Mouse (Mus musculus) CH12.LX (cell line): ENCODE results near the gene Abtb2. TPM values are rescaled to one million over a fixed set of nuclear protein-coding genes. Genes with fewer than 3 reads are reported as not detected.

Source experiments
- DNase-seq: peaks from one replicate; pipeline ENCODE4 v3.0.0-alpha.2; 2013; ENCODE audit errors: extremely low read depth
- H3K27ac ChIP-seq: 2 replicates; pipeline ENCODE4 v1.5.1; 2012; ENCODE audit warnings: low read depth, mild to moderate bottlenecking, control low read depth, moderate library complexity; ENCODE audit not compliant: insufficient read depth
- H3K27me3 ChIP-seq: replicated peaks from 2 replicates; pipeline ENCODE3; 2012; ENCODE audit warnings: inconsistent platforms
- H3K36me3 ChIP-seq, 2 experiments: replicated peaks in 1 of 2; 2 replicates each; pipeline versions ENCODE3 to v1.6.1; 2012; ENCODE audit warnings: inconsistent platforms in 1 of 2, low read length in 1 of 2, mild to moderate bottlenecking in 1 of 2, mixed read lengths in 1 of 2, moderate library complexity in 1 of 2; ENCODE audit not compliant: control insufficient read depth in 1 of 2, insufficient read depth in 1 of 2
- H3K4me1 ChIP-seq, 2 experiments: 2 replicates each; pipeline ENCODE4 v1.6.1; 2012; ENCODE audit warnings: inconsistent platforms in 1 of 2, moderate library complexity in 1 of 2; ENCODE audit not compliant: insufficient read depth in 2 of 2, control insufficient read depth in 1 of 2
- H3K4me2 ChIP-seq: 2 replicates; pipeline ENCODE4 v1.6.1; 2012; ENCODE audit warnings: low read depth, mild to moderate bottlenecking, control low read depth; ENCODE audit not compliant: poor library complexity, insufficient read depth, severe bottlenecking
- H3K4me3 ChIP-seq, 3 experiments: fragments of 150-350 bp in 1 of 3; sonication (generic) in 1 of 3; replicated peaks in 1 of 3; 2 replicates each; pipeline versions ENCODE3 to v1.5.1; 2011 to 2012; ENCODE audit warnings: low read depth in 2 of 3, low read length in 2 of 3, mild to moderate bottlenecking in 2 of 3, moderate library complexity in 2 of 3, control low read depth in 1 of 3, improper control_type of control experiment in 1 of 3, inconsistent platforms in 1 of 3, mixed read lengths in 1 of 3; ENCODE audit not compliant: poor library complexity in 1 of 3
- H3K79me2 ChIP-seq: replicated peaks from 2 replicates; pipeline ENCODE4 v1.6.1; 2012; ENCODE audit warnings: mild to moderate bottlenecking, moderate library complexity; ENCODE audit not compliant: control insufficient read depth, poor library complexity, insufficient read depth, severe bottlenecking; ENCODE audit errors: extremely low read depth
- H3K9ac ChIP-seq: 2 replicates; pipeline ENCODE4 v1.6.1; 2012; ENCODE audit warnings: low read depth, mild to moderate bottlenecking, control low read depth, moderate library complexity; ENCODE audit not compliant: insufficient read depth
- H3K9me3 ChIP-seq: replicated peaks from 2 replicates; pipeline ENCODE3; 2012; ENCODE audit warnings: low read length, inconsistent platforms, mixed read lengths
- BHLHE40 ChIP-seq: IDR thresholded peaks from 2 replicates; pipeline ENCODE4 v1.6.1; 2011; ENCODE audit warnings: mild to moderate bottlenecking, low read depth, low read length, improper control_type of control experiment
- CHD1 ChIP-seq: IDR thresholded peaks from 2 replicates; pipeline ENCODE4 v1.6.1; 2012; ENCODE audit warnings: low read depth, low read length, improper control_type of control experiment, inconsistent platforms
- CHD2 ChIP-seq: IDR thresholded peaks from 2 replicates; pipeline ENCODE4 v1.6.1; 2011; ENCODE audit warnings: low read length, improper control_type of control experiment
- CTCF ChIP-seq, 2 experiments: IDR thresholded peaks in 1 of 2; conservative IDR thresholded peaks in 1 of 2; 2 replicates each; pipeline ENCODE4 v1.5.1; 2011 to 2012; ENCODE audit warnings: low read depth in 2 of 2, low read length in 2 of 2, improper control_type of control experiment in 1 of 2, inconsistent platforms in 1 of 2, mild to moderate bottlenecking in 1 of 2, moderate library complexity in 1 of 2
- EP300 ChIP-seq: IDR thresholded peaks from 2 replicates; pipeline ENCODE4 v1.6.1; 2011; ENCODE audit warnings: low read length, improper control_type of control experiment
- ETS1 ChIP-seq: conservative IDR thresholded peaks from 2 replicates; pipeline ENCODE4 v1.6.1; 2012; ENCODE audit warnings: low read depth, mild to moderate bottlenecking, inconsistent platforms, low read length, improper control_type of control experiment, moderate library complexity
- GABPA ChIP-seq: IDR thresholded peaks from 2 replicates; pipeline ENCODE4 v1.6.1; 2012; ENCODE audit warnings: low read depth, low read length, improper control_type of control experiment, inconsistent platforms; ENCODE audit not compliant: insufficient replicate concordance
- HCFC1 ChIP-seq: IDR thresholded peaks from 2 replicates; pipeline ENCODE4 v1.6.1; 2012; ENCODE audit warnings: low read depth, mild to moderate bottlenecking, inconsistent platforms, low read length, improper control_type of control experiment
- JUND ChIP-seq: conservative IDR thresholded peaks from 2 replicates; pipeline ENCODE4 v1.6.1; 2011; ENCODE audit warnings: low read depth, low read length, improper control_type of control experiment
- MAFK ChIP-seq: IDR thresholded peaks from 2 replicates; pipeline ENCODE4 v1.6.1; 2011; ENCODE audit warnings: low read length, improper control_type of control experiment; ENCODE audit not compliant: insufficient replicate concordance
- MAX ChIP-seq: IDR thresholded peaks from 2 replicates; pipeline ENCODE4 v1.6.1; 2011; ENCODE audit warnings: low read length, improper control_type of control experiment
- MEF2A ChIP-seq: IDR thresholded peaks from 2 replicates; pipeline ENCODE4 v1.6.1; 2014; ENCODE audit warnings: low read depth, mild to moderate bottlenecking, inconsistent platforms, low read length, improper control_type of control experiment, borderline replicate concordance
- MXI1 ChIP-seq: IDR thresholded peaks from 2 replicates; pipeline ENCODE4 v1.6.1; 2011; ENCODE audit warnings: mild to moderate bottlenecking, low read depth, low read length, improper control_type of control experiment
- MYC ChIP-seq: IDR thresholded peaks from 2 replicates; pipeline ENCODE4 v1.6.1; 2011; ENCODE audit warnings: low read depth, mild to moderate bottlenecking, improper control_type of control experiment, low read length
- NELFE ChIP-seq: IDR thresholded peaks from 2 replicates; pipeline ENCODE4 v1.6.1; 2011; ENCODE audit warnings: low read depth, low read length, improper control_type of control experiment
- PAX5 ChIP-seq: IDR thresholded peaks from 2 replicates; pipeline ENCODE4 v1.6.1; 2012; ENCODE audit warnings: low read length, inconsistent platforms, mixed read lengths
- POLR2A ChIP-seq: IDR thresholded peaks from 2 replicates; pipeline ENCODE4 v1.6.1; 2011; ENCODE audit warnings: low read depth, mild to moderate bottlenecking, improper control_type of control experiment, low read length
- POLR2AphosphoS2 ChIP-seq: IDR thresholded peaks from 2 replicates; pipeline ENCODE4 v1.6.1; 2011; ENCODE audit warnings: low read depth, low read length, improper control_type of control experiment
- RAD21 ChIP-seq: IDR thresholded peaks from 2 replicates; pipeline ENCODE4 v1.6.1; 2011; ENCODE audit warnings: low read depth, mild to moderate bottlenecking, low read length, improper control_type of control experiment, moderate library complexity
- RCOR1 ChIP-seq: conservative IDR thresholded peaks from 2 replicates; pipeline ENCODE4 v1.6.1; 2012; ENCODE audit warnings: low read depth, mild to moderate bottlenecking, inconsistent platforms, low read length, improper control_type of control experiment
- SIN3A ChIP-seq: IDR thresholded peaks from 2 replicates; pipeline ENCODE4 v1.6.1; 2012; ENCODE audit warnings: low read length, improper control_type of control experiment, inconsistent platforms
- SMC3 ChIP-seq: IDR thresholded peaks from 2 replicates; pipeline ENCODE4 v1.6.1; 2011; ENCODE audit warnings: low read depth, low read length, improper control_type of control experiment
- TBP ChIP-seq: conservative IDR thresholded peaks from 2 replicates; pipeline ENCODE4 v1.6.1; 2011; ENCODE audit warnings: low read depth, low read length, improper control_type of control experiment
- TCF12 ChIP-seq: IDR thresholded peaks from 2 replicates; pipeline ENCODE4 v1.6.1; 2014; ENCODE audit warnings: low read depth, mild to moderate bottlenecking, inconsistent platforms, low read length, improper control_type of control experiment
- UBTF ChIP-seq: IDR thresholded peaks from 2 replicates; pipeline ENCODE4 v1.6.1; 2012; ENCODE audit warnings: low read depth, mild to moderate bottlenecking, inconsistent platforms, low read length, improper control_type of control experiment, moderate library complexity
- USF2 ChIP-seq: conservative IDR thresholded peaks from 2 replicates; pipeline ENCODE4 v1.6.1; 2011; ENCODE audit warnings: low read depth, low read length, improper control_type of control experiment
- ZC3H11A ChIP-seq: IDR thresholded peaks from 2 replicates; pipeline ENCODE4 v1.6.1; 2012; ENCODE audit warnings: low read depth, mild to moderate bottlenecking, inconsistent platforms, low read length, improper control_type of control experiment
- ZKSCAN1 ChIP-seq: IDR thresholded peaks from 2 replicates; pipeline ENCODE4 v1.6.1; 2012; ENCODE audit warnings: low read depth, inconsistent platforms, low read length, improper control_type of control experiment, borderline replicate concordance
- ZMIZ1 ChIP-seq: IDR thresholded peaks from 2 replicates; pipeline ENCODE4 v1.6.1; 2012; ENCODE audit warnings: low read depth, mild to moderate bottlenecking, inconsistent platforms, low read length, improper control_type of control experiment
- ZNF384 ChIP-seq: IDR thresholded peaks from 2 replicates; pipeline ENCODE4 v1.6.1; 2012; ENCODE audit warnings: low read depth, low read length, improper control_type of control experiment, inconsistent platforms
- dilution Hi-C: fragments of 300-500 bp; cut with MboI; formaldehyde crosslinking; loops from 2 replicates; pipeline ENCODE4 v1.14.3; 2020; ENCODE audit warnings: low sequenced_read_pairs; ENCODE audit not compliant: extremely low pct_unique_long_range_greater_than_20kb, extremely low pct_ligation_motif_present
- in situ Hi-C: fragments of 300-500 bp; cut with MboI; formaldehyde crosslinking; loops from 3 replicates; pipeline ENCODE4 v1.14.3; 2019; ENCODE audit warnings: low sequenced_read_pairs, low pct_ligation_motif_present, low pct_unique_long_range_greater_than_20kb, mixed read lengths
- polyA plus RNA-seq: library from polyadenylated mRNA; unstranded; fragments of >175 nt; gene quantifications from 2 replicates; pipeline ENCODE4 v1.2.1, GENCODE M21; 2012; ENCODE audit warnings: low read depth; ENCODE audit not compliant: insufficient read length
- total RNA-seq, 2 experiments: library from RNA; depleted of rRNA; stranded (reverse); fragments of 300-350 nt in 1 of 2; fragments of >200 nt in 1 of 2; gene quantifications; 2 replicates each; pipeline ENCODE4 v1.2.3; 2012 to 2014

The Abtb2 gene
- total and polyA plus RNA-seq, 3 experiments, result 2.9 to 7.7 (median 3.8) TPM

DNA sequence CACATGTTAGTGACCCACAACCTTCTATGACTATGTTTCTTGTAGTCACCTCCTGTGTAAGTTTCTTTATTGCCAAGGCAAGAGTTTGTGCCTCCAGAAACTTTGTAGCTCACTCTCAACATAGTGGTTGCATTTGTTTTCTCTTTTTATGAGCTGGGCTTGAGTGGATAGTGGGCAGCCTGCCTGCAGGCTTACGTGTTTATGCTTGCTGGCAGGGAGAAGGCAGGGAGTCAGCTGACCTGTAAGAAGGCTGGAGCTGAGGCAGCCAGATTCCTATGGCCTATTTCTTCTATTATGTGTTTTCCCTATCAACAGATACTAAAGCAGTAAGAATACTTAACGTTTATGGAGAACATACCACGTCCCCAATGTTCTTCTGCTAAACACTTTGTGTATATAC is 130.1 kb downstream of the Abtb2 start:
- Histone ChIP-seq H3K9ac (no peak overlapping the region), H3K27me3 (no peaks in the 10 kb centered on the region), H3K79me2 (no peaks in the 10 kb centered on the region), H3K36me3 (peaks cover 0 to 13% of the 10 kb centered on the region in 2 experiments), H3K4me2 (no peak overlapping the region), H3K4me1 (peaks cover 0 to 22% of the 10 kb centered on the region in 2 experiments; a peak in 2 of 4 replicates), H3K4me3 (no peak overlapping the region), H3K27ac (no peak overlapping the region), H3K9me3 (no peaks in the 10 kb centered on the region)
- no peak for TF ChIP-seq POLR2A
- no peak for TF ChIP-seq TBP
- no peak for TF ChIP-seq CTCF (conservative IDR thresholded peaks at IDR 0.05 in 1 of 2, IDR thresholded peaks at IDR 0.05 in 1 of 2; ENCODE audit: low read depth in 2 of 2, low read length in 2 of 2)
- TF ChIP-seq POLR2AphosphoS2, result no peak
- no peak for TF ChIP-seq CHD1
- no peak for TF ChIP-seq EP300
- TF ChIP-seq ZKSCAN1, result no peak
- TF ChIP-seq GABPA, result no peak
- TF ChIP-seq JUND, result no peak
- TF ChIP-seq BHLHE40, result no peak
- no peak for TF ChIP-seq CHD2
- no peak for TF ChIP-seq TCF12
- TF ChIP-seq ETS1, result no peak
- no peak for TF ChIP-seq RAD21
- no peak for TF ChIP-seq RCOR1
- TF ChIP-seq MXI1, result no peak
- dilution Hi-C loops (no loop called here), in situ Hi-C loops (no loop called here)
- DNase-seq, result no peak

- no peaks in the 10 kb centered on the region for H3K79me2 ChIP-seq
- H3K9me3 ChIP-seq, result no peaks in the 10 kb centered on the region
- H3K27me3 ChIP-seq, result no peaks in the 10 kb centered on the region
- in situ Hi-C loops, result loop anchor here (25.0 kb wide), 1 partner anchor 238 kb away; no protein-coding TSS in a partner anchor
- H3K4me1 ChIP-seq, result peaks cover 0 to 1% of the 10 kb centered on the region in 2 experiments; a peak in 1 of 4 replicates
- no peak overlapping the region for H3K4me2 ChIP-seq
- no peak overlapping the region for H3K9ac ChIP-seq
- H3K36me3 ChIP-seq, result peaks cover 17 to 46% of the 10 kb centered on the region in 2 experiments
- dilution Hi-C loops, result no loop called here
- H3K4me3 ChIP-seq, result no peak overlapping the region
- H3K27ac ChIP-seq, result no peak overlapping the region
- DNase-seq, result peak; percentile 18
- TF ChIP-seq PAX5, result no peak
- no peak for TF ChIP-seq MAFK
- no peak for TF ChIP-seq ETS1
- TF ChIP-seq UBTF, result no peak
- no peak for TF ChIP-seq CHD1
- no peak for TF ChIP-seq JUND
- TF ChIP-seq USF2, result no peak
- TF ChIP-seq POLR2AphosphoS2, result no peak
- TF ChIP-seq MXI1, result no peak
- TF ChIP-seq RAD21, result peak; percentile 73
- TF ChIP-seq HCFC1, result no peak
- no peak for TF ChIP-seq MYC
- TF ChIP-seq ZMIZ1, result no peak
- TF ChIP-seq SMC3, result peak; percentile 88
- TF ChIP-seq TCF12, result no peak
- no peak for TF ChIP-seq EP300
- peak; percentile 44 for TF ChIP-seq ZC3H11A
- TF ChIP-seq MAX, result no peak
- TF ChIP-seq CHD2, result no peak
- no peak for TF ChIP-seq ZNF384
- no peak for TF ChIP-seq GABPA
- peak in 1 of 2 experiments; percentile 71; a peak in 2 of 4 replicates for TF ChIP-seq CTCF (conservative IDR thresholded peaks at IDR 0.05 in 1 of 2, IDR thresholded peaks at IDR 0.05 in 1 of 2; ENCODE audit: low read depth in 2 of 2, low read length in 2 of 2)
- no peak for TF ChIP-seq BHLHE40
- no peak for TF ChIP-seq NELFE
- TF ChIP-seq MEF2A, result no peak
- TF ChIP-seq SIN3A, result no peak
Observed at GRCm38 (mm10) chr2:103700514-103700913, 134.4 kb downstream of the Abtb2 start.
